24 mouse cellular contexts compared by ENCODE assay signal in the genomic region with DNA sequence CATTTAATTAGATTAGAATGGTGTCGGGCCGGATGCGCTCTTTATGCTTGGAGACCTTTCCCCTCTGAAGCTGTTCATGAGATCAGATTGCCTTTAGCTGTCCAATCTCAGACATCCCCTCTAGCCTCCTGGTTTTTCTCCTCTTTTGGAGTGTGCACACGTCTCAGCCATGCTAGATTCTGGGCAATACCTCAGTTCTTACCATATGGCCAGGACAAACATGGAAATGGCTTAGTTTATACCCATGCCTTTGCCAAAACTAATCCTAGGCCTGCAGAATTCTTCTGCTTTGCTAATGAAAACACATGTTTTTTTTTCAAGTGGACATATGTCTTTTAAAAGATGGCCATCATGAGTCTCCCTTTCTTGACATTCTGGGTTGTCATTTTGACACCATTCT. TPM values are rescaled to one million over a fixed set of nuclear protein-coding genes. Genes with fewer than 3 reads are reported as not detected.
DNase-seq lines count a peak whose midpoint lies in the region; ATAC-seq and TF ChIP-seq lines count a peak whose summit lies in the region.
"Had no signal": no experiment of that assay in that cellular context is flagged by ENCODE, and none has a peak within 500 bp of the region (broad histone marks: within the 10 kb centered on the region; RNA-seq: fewer than 3 reads in every experiment).

No protein-coding gene starts in this region.

- TF ChIP-seq CTCF in lung, postnatal 0 days (IDR thresholded peaks at IDR 0.05) = no peak

- 38% methylated on average over 4 of the region's 4 CpGs for WGBS in kidney, embryonic 16.5 days
- 65% methylated on average over 4 of the region's 4 CpGs for WGBS in lung, postnatal 0 days

- H3K36me3 ChIP-seq in kidney, embryonic 16.5 days (ENCODE audit: insufficient read depth, low read length) = no peaks in the 10 kb centered on the region
- no peaks in the 10 kb centered on the region for H3K36me3 ChIP-seq in lung, postnatal 0 days (ENCODE audit: insufficient read depth, low read length)
- H3K36me3 ChIP-seq: embryonic facial prominence, embryonic 10.5 days; forebrain, embryonic 10.5 days; G1E; heart, embryonic 10.5 days; hindbrain, embryonic 12.5 days had no signal

- no peaks in the 10 kb centered on the region for H3K27me3 ChIP-seq in kidney, embryonic 16.5 days (ENCODE audit: insufficient read depth, low read length)
- no peaks in the 10 kb centered on the region for H3K27me3 ChIP-seq in lung, postnatal 0 days (replicated peaks; ENCODE audit: insufficient read depth, low read length)
- H3K27me3 ChIP-seq: hindbrain, embryonic 12.5 days had no signal

- TF ChIP-seq EP300 in lung, postnatal 0 days (IDR thresholded peaks at IDR 0.05) = no peak

- no peak for DNase-seq in cerebellum, postnatal 4 days (ENCODE audit: low spot score in 2 of 2)
- DNase-seq in frontal cortex, postnatal 25 days (ENCODE audit: low spot score in 2 of 2) = no peak
- peak; percentile 38 for DNase-seq in kidney, postnatal 14 days
- no peak for DNase-seq in lung, postnatal 0 days (ENCODE audit: low spot score)
- DNase-seq: B cell, adult 2 months; cerebellum, adult 18-20 months; cerebellum, postnatal 25 days; gastrocnemius, postnatal 10 days; heart, adult 18-20 months; heart, postnatal 10 days; heart, postnatal 4 days had no signal

- ATAC-seq in cerebellum, adult (ENCODE audit: insufficient number of reproducible peaks, low FRiP score, low TSS enrichment) = 0 out of 2 replicates have a peak, but pooled peaks have one; percentile 36
- ATAC-seq in frontal cortex, adult (ENCODE audit: low TSS enrichment) = peak; percentile 41; the same call in 1 of the 2 replicates
- no peak for ATAC-seq in kidney, embryonic 16.5 days (ENCODE audit: low FRiP score, low TSS enrichment)
- no peak for ATAC-seq in lung, postnatal 0 days
- ATAC-seq: CD4-positive, CD25-positive, alpha-beta regulatory T cell, adult 4 months; forebrain, embryonic 14.5 days; hindbrain, embryonic 16.5 days; inflammation-experienced regulatory T-cells, adult 6 months had no signal

- H3K9me3 ChIP-seq in kidney, embryonic 16.5 days (ENCODE audit: low read length) = no peaks in the 10 kb centered on the region
- no peaks in the 10 kb centered on the region for H3K9me3 ChIP-seq in lung, postnatal 0 days (ENCODE audit: low read length)
- H3K9me3 ChIP-seq: embryonic facial prominence, embryonic 10.5 days; forebrain, embryonic 10.5 days; heart, embryonic 10.5 days; hindbrain, embryonic 12.5 days had no signal

- no peak overlapping the region for H3K4me3 ChIP-seq in kidney, embryonic 16.5 days (ENCODE audit: low read length)
- no peak overlapping the region for H3K4me3 ChIP-seq in lung, postnatal 0 days (ENCODE audit: low read depth, low read length)
- H3K4me3 ChIP-seq: embryonic facial prominence, embryonic 10.5 days; erythroblast, embryonic 14.5 days; forebrain, embryonic 10.5 days; heart, embryonic 10.5 days; hindbrain, embryonic 12.5 days had no signal

- H3K9ac ChIP-seq in kidney, embryonic 16.5 days (replicated peaks; ENCODE audit: low read length) = no peak overlapping the region
- no peak overlapping the region for H3K9ac ChIP-seq in lung, postnatal 0 days (replicated peaks; ENCODE audit: low read depth)
- H3K9ac ChIP-seq: hindbrain, embryonic 12.5 days had no signal

- no peak overlapping the region for H3K4me2 ChIP-seq in kidney, embryonic 16.5 days (replicated peaks; ENCODE audit: low read depth, low read length)
- no peak overlapping the region for H3K4me2 ChIP-seq in lung, postnatal 0 days (replicated peaks; ENCODE audit: low read depth, low read length)
- H3K4me2 ChIP-seq: hindbrain, embryonic 12.5 days had no signal

- H3K4me1 ChIP-seq in kidney, embryonic 16.5 days (ENCODE audit: insufficient read depth, low read length) = peaks cover 9% of the 10 kb centered on the region; the same call in 1 of the 2 replicates
- H3K4me1 ChIP-seq in lung, postnatal 0 days (ENCODE audit: insufficient read depth, low read depth, low read length) = peaks cover 19% of the 10 kb centered on the region

- no peak overlapping the region for H3K27ac ChIP-seq in kidney, embryonic 16.5 days (ENCODE audit: low read length)
- no peak overlapping the region for H3K27ac ChIP-seq in lung, postnatal 0 days (ENCODE audit: low read length)
- H3K27ac ChIP-seq: embryonic facial prominence, embryonic 10.5 days; forebrain, embryonic 10.5 days; heart, embryonic 10.5 days; hindbrain, embryonic 12.5 days had no signal

RNA-seq across cellular contexts. Expression of gene Rora, which starts 46.3 kb away (rescaled TPM):
- 9.4 and 9.5 TPM in 2 replicates for polyA plus RNA-seq in kidney, embryonic 16.5 days (2015; fragmentation: Nextera tagmentation; extraction: Ambion mirVana)
- 18.8 and 20.6 TPM in 2 replicates for polyA plus RNA-seq in lung, postnatal 0 days (2015; fragmentation: Nextera tagmentation; extraction: Ambion mirVana)
- polyA plus RNA-seq: G1E had no signal

Comparison
In these comparisons a context has a peak if more than half of its experiments do, and no peak if none do; other contexts are left out.
1. ATAC-seq: peak in cerebellum, adult (single experiment) and frontal cortex, adult (single experiment); none in kidney, embryonic 16.5 days (single experiment) and lung, postnatal 0 days (single experiment).